In genomic region chr7:86994700-86995099, GRCm38 (mm10) we compare ENCODE assay signal across 21 mouse cellular contexts. TPM values are rescaled to one million over a fixed set of nuclear protein-coding genes. Genes with fewer than 3 reads are reported as not detected.
"Had no signal": no experiment of that assay in that cellular context is flagged by ENCODE, and none has a peak within 500 bp of the region (broad histone marks: within the 10 kb centered on the region; RNA-seq: fewer than 3 reads in every experiment).

No protein-coding gene starts in this region.

- DNase-seq: lung, adult 18-20 months; lung, embryonic 14.5 days; lung, postnatal 10 days; lung, postnatal 4 days; midbrain, embryonic 14.5 days; retina, postnatal 1 day; right cerebral cortex, postnatal 14 days; thymus, adult 18-20 months; thymus, postnatal 14 days; thymus, postnatal 36 days had no signal

- H3K4me3 ChIP-seq: liver, embryonic 12.5 days; midbrain, embryonic 12.5 days; neural tube, embryonic 12.5 days; stomach, embryonic 15.5 days had no signal

- H3K27me3 ChIP-seq: liver, embryonic 12.5 days; midbrain, embryonic 12.5 days; neural tube, embryonic 12.5 days; stomach, embryonic 15.5 days had no signal

- H3K36me3 ChIP-seq: liver, embryonic 12.5 days; midbrain, embryonic 12.5 days; neural tube, embryonic 12.5 days; stomach, embryonic 15.5 days had no signal

- H3K4me1 ChIP-seq: liver, embryonic 12.5 days; midbrain, embryonic 12.5 days; neural tube, embryonic 12.5 days; stomach, embryonic 15.5 days had no signal

- ATAC-seq: liver, embryonic 12.5 days; midbrain, embryonic 16.5 days had no signal

- H3K9me3 ChIP-seq: liver, embryonic 12.5 days; midbrain, embryonic 12.5 days; neural tube, embryonic 12.5 days; stomach, embryonic 15.5 days had no signal

- H3K27ac ChIP-seq: liver, embryonic 12.5 days; liver, embryonic 14.5 days; midbrain, embryonic 12.5 days; neural tube, embryonic 12.5 days; stomach, embryonic 15.5 days had no signal

- H3K9ac ChIP-seq: liver, embryonic 12.5 days; liver, embryonic 14.5 days; lung, embryonic 14.5 days; midbrain, embryonic 12.5 days; neural tube, embryonic 12.5 days; stomach, embryonic 15.5 days had no signal

- H3K4me2 ChIP-seq: liver, embryonic 12.5 days; lung, embryonic 14.5 days; midbrain, embryonic 12.5 days; neural tube, embryonic 12.5 days; stomach, embryonic 15.5 days had no signal

RNA-seq across cellular contexts. Expression of gene Vmn2r79, which starts 1.2 kb away (rescaled TPM):
- polyA plus RNA-seq: liver, embryonic 12.5 days; liver, embryonic 14.5 days; liver, embryonic 16.5 days; lung, embryonic 14.5 days; lung, embryonic 16.5 days; midbrain, embryonic 12.5 days; midbrain, embryonic 14.5 days; midbrain, embryonic 16.5 days; neural tube, embryonic 12.5 days; neural tube, embryonic 14.5 days; spleen, adult 2 months; stomach, embryonic 15.5 days; thymus, postnatal 0 days had no signal
